Comparison of ENCODE assay signal across 9 mouse cellular contexts in the genomic region with DNA sequence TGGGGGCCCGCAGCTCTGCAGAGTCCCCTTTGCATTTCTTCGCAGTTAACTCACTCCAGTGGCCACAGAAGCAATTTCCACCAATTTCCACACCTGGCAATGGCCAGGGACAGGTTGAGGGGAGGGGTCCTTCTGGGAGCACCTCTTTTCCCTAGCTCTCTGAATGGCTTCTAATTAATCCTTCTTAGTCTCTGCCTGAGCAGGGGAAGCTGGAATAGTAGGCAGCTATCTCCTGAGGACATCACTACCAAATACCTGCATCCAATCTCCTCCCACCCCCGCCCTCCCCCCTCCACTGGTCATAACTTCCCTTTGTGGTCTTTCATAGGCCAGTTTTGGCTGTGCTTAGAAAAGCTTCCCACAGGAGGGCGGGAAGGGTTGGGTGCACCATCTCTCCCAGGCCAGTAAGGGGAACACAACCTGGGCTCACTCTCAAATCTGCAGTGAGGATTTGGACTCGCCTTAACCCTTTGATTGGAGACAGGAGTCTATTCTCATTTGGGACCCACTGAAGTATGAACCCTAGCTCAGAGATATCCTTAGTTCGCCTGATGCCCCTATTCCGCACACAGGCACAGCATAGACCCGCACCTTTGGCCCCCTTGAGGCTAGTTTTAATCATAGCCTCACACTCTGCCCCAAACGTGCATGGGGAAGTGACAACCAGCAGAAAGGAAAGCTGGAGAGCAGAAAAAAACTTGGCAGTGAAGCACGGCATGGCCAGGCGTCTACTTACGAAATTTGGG. TPM values are rescaled to one million over a fixed set of nuclear protein-coding genes. Genes with fewer than 3 reads are reported as not detected.
DNase-seq lines count a peak whose midpoint lies in the region; ATAC-seq and TF ChIP-seq lines count a peak whose summit lies in the region.
"Had no signal": no experiment of that assay in that cellular context is flagged by ENCODE, and none has a peak within 500 bp of the region (broad histone marks: within the 10 kb centered on the region; RNA-seq: fewer than 3 reads in every experiment).

No protein-coding gene starts in this region.

- 11% methylated on average over 12 of the region's 12 CpGs for WGBS in olfactory bulb, adult 2 months

- no peak for TF ChIP-seq CTCF in olfactory bulb, adult 2 months (IDR thresholded peaks at IDR 0.05; ENCODE audit: insufficient read depth, low read depth, low read length)

- peak; percentile 30 to 31 for DNase-seq in layer of hippocampus, postnatal 36 days
- no peak for DNase-seq in layer of hippocampus, adult 11-12 months (ENCODE audit: low spot score)
- DNase-seq in cerebellum, postnatal 36 days, result peak; percentile 18 to 30
- no peak for DNase-seq in lung, postnatal 25 days (ENCODE audit: low spot score)
- no peak for DNase-seq in urinary bladder, postnatal 25 days (ENCODE audit: low spot score)

- peak; percentile 63 to 75 for ATAC-seq in hematopoietic stem cell, adult 5-6 weeks (replicated peaks in 1 of 2; ENCODE audit: insufficient read depth in 1 of 2, low FRiP score in 2 of 2, low TSS enrichment in 1 of 2, low read depth in 1 of 2, poor library complexity in 2 of 2, severe bottlenecking in 2 of 2)
- ATAC-seq in erythroblast, adult 5-6 weeks (replicated peaks; ENCODE audit: low FRiP score, poor library complexity, severe bottlenecking), result no peak

- no peak overlapping the region for H3K27ac ChIP-seq in olfactory bulb, adult 2 months (ENCODE audit: insufficient read depth, low read depth, low read length)
- H3K27ac ChIP-seq: liver, embryonic 14.5 days had no signal

- H3K4me1 ChIP-seq in olfactory bulb, adult 2 months (ENCODE audit: control insufficient read depth, insufficient read depth, low read length), result peaks cover 5% of the 10 kb centered on the region

- TF ChIP-seq POLR2A in olfactory bulb, adult 2 months (IDR thresholded peaks at IDR 0.05; ENCODE audit: insufficient read depth, low read depth, low read length), result no peak

- peak overlapping the region; percentile 75 for H3K4me3 ChIP-seq in olfactory bulb, adult 2 months (ENCODE audit: insufficient read depth, low read depth, low read length)

RNA-seq across cellular contexts. Expression of a gene that starts 1.5 kb away (rescaled TPM):
- total RNA-seq in layer of hippocampus, postnatal 36 days (2021), result 10 to 100 TPM; 63.5 to 76.8 TPM
- total RNA-seq in hematopoietic stem cell, adult 5-6 weeks (2017), result not detected in 2 replicates
- polyA plus RNA-seq in olfactory bulb, adult 2 months (2012; ENCODE audit: insufficient read depth, insufficient read length, low replicate concordance, missing spikeins), result not detected in 2 replicates
- total RNA-seq in erythroblast, adult 5-6 weeks (2015; ENCODE audit: low replicate concordance), result not detected in 2 replicates
- not detected in 2 replicates for total RNA-seq in erythroblast, adult 5-6 weeks (2017; ENCODE audit: low replicate concordance)
- polyA plus RNA-seq: liver, embryonic 14.5 days had no signal

Comparison
In these comparisons a context has a peak if more than half of its experiments do, and no peak if none do; other contexts are left out.
1. DNase-seq: peak in layer of hippocampus, postnatal 36 days (2 of 2) and cerebellum, postnatal 36 days (2 of 2); none in layer of hippocampus, adult 11-12 months (single experiment), lung, postnatal 25 days (single experiment) and urinary bladder, postnatal 25 days (single experiment).
2. RNA of a gene that starts 1.5 kb away (total RNA-seq): 63.5 to 76.8 TPM in layer of hippocampus, postnatal 36 days; not detected in hematopoietic stem cell, adult 5-6 weeks and not detected in erythroblast, adult 5-6 weeks; every median in the first group is over 10 times any median in the second.